Mouse (Mus musculus) bone marrow, adult 2 months (tissue): Measurements from ENCODE around the gene Ranbp3l. TPM values are rescaled to one million over a fixed set of nuclear protein-coding genes. Genes with fewer than 3 reads are reported as not detected.

Source experiments
- H3K27ac ChIP-seq: fragments of 200-500 bp; 2 replicates; pipeline ENCODE4 v1.5.1; 2012; ENCODE audit warnings: low read depth, mild to moderate bottlenecking, control low read depth, inconsistent platforms, low read length; ENCODE audit not compliant: control insufficient read depth, poor library complexity, insufficient read depth
- H3K4me1 ChIP-seq: fragments of 200-500 bp; 2 replicates; pipeline ENCODE4 v1.6.1; 2011; ENCODE audit warnings: low read length; ENCODE audit not compliant: control insufficient read depth, insufficient read depth
- H3K4me3 ChIP-seq: fragments of 200-500 bp; replicated peaks from 2 replicates; pipeline ENCODE3; 2011; ENCODE audit warnings: mild to moderate bottlenecking, low read depth, low read length, control low read depth; ENCODE audit not compliant: control insufficient read depth
- CTCF ChIP-seq: fragments of 200-500 bp; IDR thresholded peaks from 2 replicates; pipeline ENCODE4 v1.5.1; 2011; ENCODE audit warnings: low read length, control low read depth; ENCODE audit not compliant: control insufficient read depth, insufficient read depth
- POLR2A ChIP-seq: fragments of 200-500 bp; IDR thresholded peaks from 2 replicates; pipeline ENCODE4 v1.6.1; 2011; ENCODE audit warnings: low read depth, mild to moderate bottlenecking, control low read depth, low read length, borderline replicate concordance; ENCODE audit not compliant: control insufficient read depth
- WGBS: fragments of 180-500 bp; shearing (Covaris S2); methylation state at CpG from one replicate; pipeline ENCODE4 v1.1.7; 2018; 5-methylcytosine and 5-hydroxymethylcytosine counted together
- polyA plus RNA-seq: library from polyadenylated mRNA; stranded (reverse); fragments of >200 nt; gene quantifications from 2 replicates; pipeline ENCODE4 v1.2.4, GENCODE M21; 2011; ENCODE audit warnings: low replicate concordance; ENCODE audit not compliant: missing spikeins, insufficient read depth, insufficient read length

The Ranbp3l gene
- polyA plus RNA-seq, 1 experiment: not detected

DNA sequence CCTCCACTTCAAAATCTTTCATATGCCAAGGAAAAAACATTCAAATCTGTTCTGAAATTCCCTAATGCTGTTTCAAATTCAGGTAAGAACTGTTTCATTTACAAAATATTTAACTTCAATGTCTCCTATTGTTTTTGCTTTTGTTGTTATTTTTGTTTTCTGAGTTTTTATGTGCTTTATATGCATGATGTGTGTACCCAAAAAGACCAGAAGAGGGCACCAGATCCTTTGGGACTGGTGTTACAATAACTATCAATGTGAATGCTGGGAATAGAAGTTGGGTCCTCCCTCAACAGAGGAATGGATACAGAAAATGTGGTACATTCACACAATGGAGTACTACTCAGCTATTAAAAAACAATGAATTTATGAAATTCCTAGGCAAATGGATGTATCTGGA is 88.0 kb downstream of the Ranbp3l start:
- TF ChIP-seq POLR2A (no peak), CTCF (no peak)
- Histone ChIP-seq H3K4me3 (no peak overlapping the region), H3K27ac (no peak overlapping the region), H3K4me1 (no peaks in the 10 kb centered on the region)

DNA sequence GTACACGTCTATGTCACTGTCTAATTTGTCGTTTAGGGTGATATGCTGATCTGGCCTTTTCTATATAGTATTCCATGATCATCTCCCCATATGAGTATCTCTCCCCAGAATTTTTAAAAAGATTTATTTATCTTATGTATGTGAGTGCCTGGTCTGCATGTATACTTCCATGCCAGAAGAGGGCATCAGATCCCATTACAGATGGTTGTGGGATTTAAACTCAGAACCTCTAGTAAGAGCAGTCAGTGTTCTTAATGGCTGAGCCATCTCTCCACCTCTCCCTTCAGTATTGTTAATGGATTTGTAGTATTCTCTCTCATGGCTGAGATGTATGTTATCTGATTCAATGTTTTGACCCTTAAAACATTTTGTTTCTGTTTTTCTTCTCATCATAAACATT is 92.1 kb downstream of the Ranbp3l start:
- Histone ChIP-seq H3K27ac (no peak overlapping the region), H3K4me1 (no peaks in the 10 kb centered on the region), H3K4me3 (no peak overlapping the region)
- WGBS: 78% methylated on average over 2 of the region's 2 CpGs
- no peak for TF ChIP-seq POLR2A
- TF ChIP-seq CTCF: no peak

DNA sequence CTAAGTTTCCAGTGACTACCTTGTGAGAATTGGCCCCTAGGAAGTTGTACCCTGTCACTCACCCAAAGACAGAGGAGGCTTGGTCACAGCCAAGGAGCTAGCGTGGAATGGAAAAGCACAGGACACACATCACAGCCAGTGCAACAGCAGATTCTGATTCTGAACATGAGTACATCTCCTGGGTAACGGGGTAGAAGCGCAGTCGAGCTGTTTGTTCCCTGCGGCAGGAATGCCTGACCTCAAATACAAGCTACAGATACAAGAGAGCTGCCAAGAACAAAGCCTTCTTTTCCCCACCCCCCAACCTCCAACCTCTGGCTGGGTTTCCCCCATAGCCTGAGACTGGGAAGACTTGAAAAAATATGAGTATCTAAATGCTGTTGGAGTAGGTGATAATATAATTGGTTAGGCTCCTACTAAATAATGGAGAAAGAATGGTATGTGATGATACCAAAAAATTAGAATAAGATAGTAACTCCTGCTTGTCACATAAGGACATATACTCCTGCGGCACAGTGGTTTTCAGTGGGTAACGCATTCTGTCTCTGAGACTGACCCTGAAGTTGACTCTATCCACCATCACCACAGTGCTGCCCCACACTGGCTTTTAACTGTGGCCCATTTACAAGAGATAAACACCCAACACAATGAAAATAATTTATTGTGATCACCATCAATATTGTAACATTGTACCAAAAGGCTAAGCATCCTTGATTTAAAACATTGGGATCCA is 93.6 kb downstream of the Ranbp3l start:
- 87% methylated on average over 7 of the region's 7 CpGs for WGBS
- no peak for TF ChIP-seq CTCF
- TF ChIP-seq POLR2A: no peak
- Histone ChIP-seq H3K4me3 (no peak overlapping the region), H3K4me1 (no peaks in the 10 kb centered on the region), H3K27ac (no peak overlapping the region)

DNA sequence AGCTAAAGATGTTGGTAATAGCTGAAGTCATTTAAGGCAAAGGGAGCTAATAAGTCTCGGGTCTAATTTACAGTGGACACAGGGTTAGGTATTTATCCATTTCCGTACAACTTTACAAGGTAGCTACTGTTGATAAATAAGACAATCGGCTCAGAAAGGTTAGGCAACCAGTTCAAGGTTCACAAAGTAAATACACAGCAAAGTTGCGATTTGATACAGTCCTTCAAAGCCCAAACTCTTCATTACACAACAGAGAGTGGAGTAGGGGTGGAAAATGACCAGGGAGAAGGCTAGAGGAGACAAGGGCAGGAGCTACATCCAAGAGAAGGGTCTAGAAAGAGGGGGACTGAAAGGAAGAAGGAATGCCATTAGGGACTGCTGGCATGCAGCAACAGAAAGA is 101.1 kb downstream of the Ranbp3l start:
- H3K4me3 ChIP-seq: no peak overlapping the region
- WGBS: 79% methylated on average over 4 of the region's 4 CpGs
- H3K27ac ChIP-seq: no peak overlapping the region
- no peaks in the 10 kb centered on the region; the same call in 1 of the 2 replicates for H3K4me1 ChIP-seq
- TF ChIP-seq POLR2A: no peak
- TF ChIP-seq CTCF: no peak

DNA sequence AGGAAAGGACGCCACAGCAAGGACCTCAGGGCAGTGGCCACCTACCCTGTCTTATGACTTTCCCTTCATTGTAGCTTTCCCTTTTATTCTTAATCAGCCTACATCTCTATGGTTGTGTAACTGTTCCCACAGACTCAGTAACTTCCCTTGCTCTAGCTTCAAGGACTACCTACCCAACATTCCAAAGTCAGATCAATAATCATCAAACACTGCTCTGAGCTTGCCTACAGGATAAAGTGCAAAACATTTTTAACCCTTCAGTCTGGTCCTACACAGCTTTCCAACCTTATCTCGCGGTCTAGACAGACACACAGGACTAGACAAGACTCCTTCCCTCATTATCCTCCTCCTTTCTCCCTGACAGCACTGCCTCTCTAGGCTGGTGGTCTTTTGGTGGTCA is 102.6 kb downstream of the Ranbp3l start:
- Histone ChIP-seq H3K4me1 (peaks cover 2% of the 10 kb centered on the region), H3K27ac (peak overlapping the region; percentile 98), H3K4me3 (peak overlapping the region; percentile 93)
- TF ChIP-seq POLR2A (no peak), CTCF (no peak)
- WGBS: 2% methylated on average over 3 of the region's 3 CpGs

DNA sequence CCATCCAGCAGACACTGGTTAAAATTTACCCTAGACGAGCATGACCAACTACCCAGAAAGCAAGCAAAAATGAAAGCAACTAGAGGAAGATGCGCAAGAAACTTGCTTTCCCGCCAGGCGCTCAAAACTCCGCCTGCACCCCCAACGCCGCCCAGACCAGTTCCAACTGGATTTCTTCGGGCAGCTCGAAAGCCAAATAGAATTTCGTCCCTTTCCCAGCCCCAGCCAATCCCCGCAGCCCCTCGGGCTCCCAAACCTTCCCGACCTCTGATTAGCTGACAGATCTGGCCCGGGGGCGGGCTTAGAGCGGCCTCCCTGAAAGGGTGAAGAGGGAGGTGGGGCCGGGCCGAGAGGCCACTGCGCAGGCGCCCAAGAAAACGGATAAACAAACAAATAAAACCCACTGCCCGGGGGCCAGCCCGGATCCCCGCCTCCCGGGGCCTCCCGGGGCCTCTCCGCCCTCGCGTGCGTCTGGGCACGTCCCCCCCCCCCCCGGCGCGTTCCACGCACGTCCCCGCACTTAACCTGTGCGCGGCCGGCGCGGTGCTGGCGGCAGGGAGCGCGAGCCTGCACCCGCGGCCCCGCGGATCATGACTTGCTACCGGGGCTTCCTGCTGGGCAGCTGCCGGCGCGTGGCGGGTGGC is 103.3 kb downstream of the Ranbp3l start, which contains the start of gene Nadk2:
Gene Nadk2 (plus strand): TSS at position 349 of the 644 bp plus-strand sequence.
- peak within 1 kb of the TSS; percentile 98 for H3K27ac ChIP-seq
- peaks cover 2% of the 10 kb centered on the region for H3K4me1 ChIP-seq
- under 1% methylated on average over 54 of the region's 54 CpGs for WGBS
- TF ChIP-seq POLR2A (peak; percentile 48; the same call in 1 of the 2 replicates), CTCF (no peak)
- H3K4me3 ChIP-seq: peak within 1 kb of the TSS; percentile 93

DNA sequence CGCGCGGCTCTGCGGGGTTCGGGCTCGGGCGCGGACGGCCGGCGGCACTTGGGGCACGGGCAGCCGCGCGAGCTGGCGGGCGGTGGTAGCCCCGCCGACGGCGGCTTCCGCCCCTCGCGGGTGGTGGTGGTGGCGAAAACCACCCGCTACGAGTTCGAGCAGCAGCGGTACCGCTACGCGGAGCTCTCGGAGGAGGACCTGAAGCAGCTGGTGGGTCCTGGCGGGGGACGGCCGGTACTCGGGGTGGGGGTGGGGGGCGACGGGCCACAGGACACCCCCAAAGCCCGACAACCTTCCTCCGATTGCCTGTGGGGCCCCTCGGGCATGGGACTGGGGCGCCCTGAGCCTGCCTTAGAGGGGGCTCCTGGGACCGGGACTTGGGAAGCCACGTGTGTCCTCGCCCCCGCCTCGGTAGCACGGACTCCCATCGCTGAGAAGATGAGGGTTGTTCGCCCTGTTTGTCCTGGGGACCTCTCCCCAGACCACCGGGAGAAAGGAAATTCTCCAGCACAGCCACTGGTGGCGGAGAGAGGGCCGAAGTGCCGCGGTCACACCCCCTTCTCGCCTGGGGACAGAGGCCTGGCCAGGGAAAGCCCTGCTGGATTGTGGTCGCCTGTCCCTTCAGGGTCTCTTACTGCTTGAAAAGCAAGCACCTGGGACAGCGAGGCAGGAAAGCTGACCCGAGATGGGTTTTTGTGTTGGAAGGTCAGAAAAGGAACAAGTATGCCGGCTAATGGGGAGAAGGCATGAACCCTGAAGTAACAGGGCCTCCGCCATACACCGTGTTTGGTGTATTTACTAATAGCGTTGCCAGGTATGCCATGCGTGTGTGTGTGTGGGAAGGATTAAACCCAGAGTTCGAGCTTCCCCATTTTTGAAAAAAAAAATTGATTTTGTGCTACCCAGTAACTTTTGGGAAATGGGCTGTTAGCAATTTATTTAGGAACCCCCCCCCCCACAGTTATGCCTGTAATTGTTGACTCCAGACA is 104.1 kb downstream of the Ranbp3l start:
- peak overlapping the region; percentile 98 for H3K27ac ChIP-seq
- peaks cover 2% of the 10 kb centered on the region for H3K4me1 ChIP-seq
- TF ChIP-seq CTCF (no peak), POLR2A (0 out of 2 replicates have a peak, but pooled peaks have one; percentile 12)
- WGBS: under 1% methylated on average over 65 of the region's 66 CpGs
- peak overlapping the region; percentile 93 for H3K4me3 ChIP-seq

DNA sequence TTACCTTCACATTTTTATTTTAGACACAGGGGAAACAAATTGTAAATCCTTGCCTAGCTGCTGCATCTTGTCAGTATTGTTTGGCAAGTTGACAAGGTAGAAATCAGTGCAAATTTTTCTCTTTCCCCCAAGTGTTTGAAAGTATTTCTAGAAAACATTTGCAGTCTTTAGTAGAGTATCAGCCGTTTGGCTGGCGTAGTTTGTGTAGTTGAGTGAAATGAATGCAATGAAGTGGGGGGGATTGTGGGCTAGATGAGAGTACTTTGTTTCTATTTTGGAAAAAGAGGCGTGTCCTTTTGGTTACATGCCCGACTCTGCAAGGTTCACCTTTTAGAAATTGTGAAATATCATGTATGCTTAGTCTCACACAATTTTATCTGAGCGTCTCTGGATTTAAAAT is 104.9 kb downstream of the Ranbp3l start:
- Histone ChIP-seq H3K27ac (no peak overlapping the region), H3K4me1 (peaks cover 2% of the 10 kb centered on the region), H3K4me3 (peak overlapping the region; percentile 70)
- TF ChIP-seq POLR2A (no peak), CTCF (no peak)
- WGBS: 1% methylated on average over 5 of the region's 5 CpGs
